Mouse (Mus musculus) intestine, embryonic 15.5 days (tissue): Measurements from ENCODE around the gene Nav2. TPM values are rescaled to one million over a fixed set of nuclear protein-coding genes. Genes with fewer than 3 reads are reported as not detected.

Experiments
- ATAC-seq: fragments of 200-750 bp; cut with Nextera tagmentation; 2 replicates; pipeline ENCODE4 v1.8.0; 2017; ENCODE audit warnings: moderate TSS enrichment, moderate library complexity
- H3K27ac ChIP-seq: fragments of 300-500 bp; sonication (generic); 2 replicates; pipeline ENCODE4 v1.5.1; 2015; ENCODE audit warnings: mild to moderate bottlenecking, inconsistent platforms
- H3K27me3 ChIP-seq: fragments of 300-500 bp; sonication (generic); replicated peaks from 2 replicates; pipeline ENCODE4 v1.6.1; 2015; ENCODE audit warnings: inconsistent platforms
- H3K36me3 ChIP-seq: fragments of 300-500 bp; sonication (generic); 2 replicates; pipeline ENCODE4 v1.6.1; 2015; ENCODE audit warnings: inconsistent platforms
- H3K4me1 ChIP-seq: fragments of 300-500 bp; sonication (generic); replicated peaks from 2 replicates; pipeline ENCODE4 v1.6.1; 2015; ENCODE audit warnings: inconsistent platforms
- H3K4me2 ChIP-seq: fragments of 300-500 bp; sonication (generic); replicated peaks from 2 replicates; pipeline ENCODE4 v1.6.1; 2015; ENCODE audit warnings: mild to moderate bottlenecking, inconsistent platforms
- H3K4me3 ChIP-seq: fragments of 300-500 bp; sonication (generic); replicated peaks from 2 replicates; pipeline ENCODE4 v1.5.1; 2015; ENCODE audit warnings: inconsistent platforms
- H3K9ac ChIP-seq: fragments of 300-500 bp; sonication (generic); 2 replicates; pipeline ENCODE4 v1.6.1; 2015; ENCODE audit warnings: inconsistent platforms
- H3K9me3 ChIP-seq: fragments of 300-500 bp; sonication (generic); 2 replicates; pipeline ENCODE4 v1.6.1; 2016; ENCODE audit warnings: inconsistent platforms
- WGBS: fragments of 180-500 bp; shearing (Covaris S2); methylation state at CpG from one replicate; pipeline ENCODE4 v1.1.7; 2015; 5-methylcytosine and 5-hydroxymethylcytosine counted together
- polyA plus RNA-seq: library from polyadenylated mRNA; unstranded; fragments of >200 nt; fragmentation: Nextera tagmentation; extraction: Ambion mirVana; gene quantifications from 2 replicates; pipeline ENCODE4 v1.2.1, GENCODE M21; 2015

Gene Nav2
- polyA plus RNA-seq, 1 experiment from 2014 or later: 17.7 TPM

DNA sequence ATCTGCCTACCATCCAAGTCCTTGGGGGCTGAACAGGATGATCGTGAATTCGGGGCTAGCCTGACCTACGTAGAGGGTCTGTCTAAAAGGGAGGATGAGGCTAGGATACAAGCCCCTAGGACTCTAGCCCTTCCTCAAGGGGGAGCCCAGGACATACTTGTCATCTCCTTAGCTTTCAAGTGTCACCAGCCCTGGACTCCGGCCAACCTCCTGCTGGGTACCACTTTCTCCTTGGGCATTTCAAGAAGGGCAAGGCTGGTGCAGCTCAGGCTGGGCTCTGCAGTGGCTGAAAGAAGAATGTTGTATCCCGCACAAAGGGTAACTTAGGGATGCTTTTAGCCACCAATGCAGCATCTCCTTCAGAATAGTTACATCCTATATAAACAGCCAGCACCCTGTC, 592.4 kb downstream of the Nav2 start:
- Histone ChIP-seq H3K4me1 (peaks cover 41% of the 10 kb centered on the region), H3K9ac (no peak overlapping the region), H3K27me3 (no peaks in the 10 kb centered on the region), H3K4me3 (no peak overlapping the region), H3K36me3 (no peaks in the 10 kb centered on the region), H3K27ac (no peak overlapping the region), H3K9me3 (no peaks in the 10 kb centered on the region), H3K4me2 (no peak overlapping the region)
- ATAC-seq: no peak
- WGBS: 95% methylated on average over 5 of the region's 5 CpGs

DNA sequence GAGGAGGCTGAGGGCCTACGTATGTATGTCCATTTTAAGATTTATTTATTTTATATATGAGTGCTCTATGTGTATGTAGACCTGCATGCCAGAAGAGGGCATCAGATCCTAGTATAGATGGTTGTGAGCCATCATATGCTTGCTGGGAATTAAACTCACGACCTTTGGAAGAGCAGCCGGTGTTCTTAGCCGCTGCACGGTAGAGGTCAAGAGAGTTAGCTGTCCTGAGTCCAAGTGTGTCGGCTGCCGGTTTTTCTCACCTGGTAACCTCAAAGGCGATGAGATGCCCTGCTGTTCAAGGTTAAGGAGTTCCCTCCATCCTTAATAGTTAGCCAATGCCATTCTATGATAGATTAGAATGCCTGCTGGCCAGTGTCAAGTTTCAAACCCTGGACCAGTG, 594.9 kb downstream of the Nav2 start:
- no peak overlapping the region for H3K4me3 ChIP-seq
- no peaks in the 10 kb centered on the region for H3K9me3 ChIP-seq
- H3K27ac ChIP-seq: no peak overlapping the region
- no peaks in the 10 kb centered on the region for H3K36me3 ChIP-seq
- H3K9ac ChIP-seq: no peak overlapping the region
- ATAC-seq: no peak
- H3K4me1 ChIP-seq: peaks cover 32% of the 10 kb centered on the region
- 50% methylated on average over 8 of the region's 8 CpGs for whole genome bisulfite sequencing
- H3K27me3 ChIP-seq: no peaks in the 10 kb centered on the region
- no peak overlapping the region for H3K4me2 ChIP-seq

DNA sequence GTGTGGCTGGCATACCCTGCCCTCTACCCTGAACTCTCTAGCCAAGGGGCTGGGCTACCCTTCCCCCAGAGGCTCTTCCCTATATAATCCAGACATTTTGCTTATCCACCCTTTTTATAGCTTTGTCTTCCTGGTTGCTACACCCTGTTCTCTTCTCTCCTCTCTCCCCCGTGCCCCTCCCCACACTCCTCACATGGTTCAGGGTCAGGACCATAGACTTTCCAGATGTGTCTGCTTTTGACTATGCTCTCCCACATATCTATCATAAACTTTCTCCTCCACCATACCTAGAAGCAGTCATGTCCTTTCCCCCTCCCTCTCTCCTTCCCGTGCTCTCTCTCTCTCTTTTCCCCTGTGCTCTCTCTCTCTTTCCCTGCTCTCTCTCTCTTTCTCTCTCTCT, 595.4 kb downstream of the Nav2 start:
- 22% methylated on average over 2 of the region's 2 CpGs for WGBS
- Histone ChIP-seq H3K4me1 (peaks cover 32% of the 10 kb centered on the region), H3K9ac (no peak overlapping the region), H3K27ac (no peak overlapping the region), H3K9me3 (no peaks in the 10 kb centered on the region), H3K4me2 (no peak overlapping the region), H3K36me3 (no peaks in the 10 kb centered on the region), H3K27me3 (no peaks in the 10 kb centered on the region), H3K4me3 (no peak overlapping the region)
- ATAC-seq: peak; percentile 27

GRCm38 (mm10) chr7:49504297-49504696, 595.8 kb downstream of the Nav2 start:
- H3K27me3 ChIP-seq: no peaks in the 10 kb centered on the region
- no peak overlapping the region for H3K4me3 ChIP-seq
- H3K27ac ChIP-seq: no peak overlapping the region
- no peak overlapping the region for H3K4me2 ChIP-seq
- H3K4me1 ChIP-seq: peaks cover 32% of the 10 kb centered on the region
- no peak overlapping the region for H3K9ac ChIP-seq
- 8% methylated on average over 3 of the region's 3 CpGs for WGBS
- no peaks in the 10 kb centered on the region for H3K9me3 ChIP-seq
- ATAC-seq: no peak
- no peaks in the 10 kb centered on the region for H3K36me3 ChIP-seq

DNA sequence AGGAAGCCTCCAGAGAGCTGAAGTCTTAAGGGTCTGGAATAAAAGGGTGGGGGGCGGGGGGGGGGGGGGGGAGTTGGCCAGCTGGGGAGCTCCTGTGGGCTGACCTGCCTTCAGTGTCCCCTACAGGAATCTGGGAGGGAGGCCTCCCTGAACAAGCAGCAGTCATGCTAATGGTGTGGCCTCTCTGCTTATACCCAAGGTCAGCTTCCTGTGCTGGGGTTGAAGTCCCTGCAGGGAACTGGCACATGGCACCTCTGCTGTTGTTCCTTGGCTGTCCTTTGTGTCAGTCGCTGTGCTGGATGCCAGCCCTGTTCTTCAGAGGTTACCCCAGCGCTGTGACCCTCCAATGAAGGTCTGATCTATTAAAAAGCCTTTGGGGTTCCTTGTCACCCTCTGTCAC, 596.5 kb downstream of the Nav2 start:
- Histone ChIP-seq H3K4me3 (no peak overlapping the region), H3K9me3 (no peaks in the 10 kb centered on the region), H3K27ac (0 out of 2 replicates have a peak overlapping the region, but pooled peaks have one; percentile 22), H3K36me3 (no peaks in the 10 kb centered on the region), H3K27me3 (no peaks in the 10 kb centered on the region), H3K4me1 (peaks cover 33% of the 10 kb centered on the region), H3K4me2 (no peak overlapping the region), H3K9ac (no peak overlapping the region)
- WGBS: 49% methylated on average over 2 of the region's 3 CpGs
- peak; percentile 49 for ATAC-seq

DNA sequence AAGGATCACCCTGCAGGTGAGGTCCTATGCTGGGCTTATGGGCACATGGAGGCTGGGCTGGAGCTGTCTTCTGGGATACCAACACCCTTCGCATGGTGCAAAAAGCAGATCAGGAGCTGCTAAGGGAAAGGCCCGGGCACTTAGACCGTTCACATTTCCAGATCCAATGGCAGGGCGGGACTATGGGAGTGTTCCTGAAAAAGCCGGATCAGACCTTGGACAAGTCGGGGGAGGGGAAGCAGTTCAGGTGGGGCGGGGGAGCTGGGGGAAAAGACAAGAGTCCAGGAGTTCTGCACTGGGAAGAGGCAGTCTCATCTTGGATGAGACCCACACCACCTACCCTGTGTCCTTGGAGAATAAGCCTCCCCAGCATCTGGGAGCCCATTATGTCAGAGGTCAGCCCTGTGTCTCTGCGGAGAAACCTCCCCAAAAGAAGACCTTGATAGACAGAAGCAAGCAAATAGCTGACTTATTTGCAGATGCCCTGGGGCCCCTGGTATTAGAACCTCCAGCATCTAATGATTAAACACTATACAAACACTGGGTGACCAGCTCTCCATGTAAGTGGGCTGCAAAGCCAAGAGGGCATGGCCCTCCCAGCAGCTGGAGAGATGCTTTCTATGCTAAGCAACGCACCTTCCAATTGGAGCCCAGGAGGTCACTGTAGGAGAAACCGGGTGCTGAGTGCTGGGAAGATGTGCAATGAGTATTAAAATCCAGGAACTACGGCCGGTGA, 597.7 kb downstream of the Nav2 start:
- Histone ChIP-seq H3K9me3 (no peaks in the 10 kb centered on the region), H3K36me3 (no peaks in the 10 kb centered on the region), H3K4me3 (no peak overlapping the region), H3K27me3 (no peaks in the 10 kb centered on the region), H3K4me1 (peaks cover 35% of the 10 kb centered on the region), H3K27ac (no peak overlapping the region), H3K9ac (0 out of 2 replicates have a peak overlapping the region, but pooled peaks have one; percentile 17), H3K4me2 (0 out of 2 replicates have a peak overlapping the region, but pooled peaks have one; percentile 23)
- ATAC-seq: peak; percentile 71
- WGBS: 61% methylated on average over 12 of the region's 12 CpGs

DNA sequence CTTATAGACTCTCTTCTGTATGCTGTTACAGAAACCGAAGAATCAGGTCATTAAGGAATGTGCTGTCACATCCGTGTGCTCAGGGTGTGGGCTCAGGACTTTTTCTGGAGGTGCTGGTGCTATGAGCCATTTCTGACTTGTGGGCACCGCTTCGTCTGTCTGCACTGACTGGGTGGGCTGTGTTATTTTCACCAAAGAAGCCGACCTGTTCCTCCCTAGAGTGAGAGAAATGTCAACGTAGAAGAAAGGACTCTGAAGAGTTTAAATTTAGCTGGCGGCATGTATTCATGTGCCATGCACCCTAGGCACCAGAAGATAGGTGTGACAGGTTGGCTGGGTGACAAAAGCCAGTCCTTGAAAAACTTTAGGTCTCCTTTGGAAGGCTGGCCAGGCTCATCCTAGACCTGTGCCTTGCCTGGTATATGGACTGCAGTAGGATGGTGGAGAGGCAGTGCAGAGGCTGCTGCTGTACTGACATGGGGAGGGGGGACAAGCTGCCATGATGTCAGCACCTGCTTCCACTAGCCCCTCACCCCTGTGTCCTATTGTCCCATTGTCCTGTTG, 599.5 kb downstream of the Nav2 start:
- no peak overlapping the region for H3K4me2 ChIP-seq
- no peaks in the 10 kb centered on the region for H3K36me3 ChIP-seq
- no peaks in the 10 kb centered on the region for H3K27me3 ChIP-seq
- no peak overlapping the region for H3K4me3 ChIP-seq
- H3K9ac ChIP-seq: no peak overlapping the region
- H3K27ac ChIP-seq: no peak overlapping the region
- peaks cover 35% of the 10 kb centered on the region for H3K4me1 ChIP-seq
- ATAC-seq: no peak
- H3K9me3 ChIP-seq: no peaks in the 10 kb centered on the region
- 77% methylated on average over 7 of the region's 7 CpGs for WGBS

DNA sequence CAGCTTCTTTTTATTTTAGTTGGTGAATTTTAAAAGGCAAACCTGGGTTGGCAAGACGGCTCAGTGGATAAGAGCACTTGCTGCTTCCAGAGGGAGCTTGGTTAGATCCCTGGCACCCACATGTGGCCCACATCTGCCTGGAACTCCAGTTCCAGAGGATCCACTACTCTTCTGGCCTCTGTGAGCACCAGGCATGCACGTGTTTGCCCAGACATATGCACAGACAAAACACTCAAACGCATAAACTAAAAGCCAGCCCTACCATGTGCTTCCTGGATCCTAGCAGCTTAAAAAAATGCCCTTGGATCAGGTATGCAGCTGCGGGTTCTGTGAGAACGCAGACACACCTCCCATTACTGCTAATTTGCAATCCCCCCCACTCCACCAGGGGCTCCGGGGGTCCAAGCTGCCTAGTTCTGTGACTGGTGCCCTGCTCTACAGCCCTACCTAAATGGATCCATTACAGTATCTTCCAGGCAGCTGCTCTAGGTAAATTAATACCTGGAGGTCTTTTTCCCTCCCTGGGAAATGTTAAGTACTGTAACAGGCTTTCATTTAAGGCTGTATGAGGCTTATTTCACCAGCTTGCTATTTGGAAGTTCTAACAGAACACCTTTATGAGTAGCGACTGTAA, 603.4 kb downstream of the Nav2 start:
- no peak overlapping the region for H3K4me2 ChIP-seq
- WGBS: 42% methylated on average over 7 of the region's 7 CpGs

DNA sequence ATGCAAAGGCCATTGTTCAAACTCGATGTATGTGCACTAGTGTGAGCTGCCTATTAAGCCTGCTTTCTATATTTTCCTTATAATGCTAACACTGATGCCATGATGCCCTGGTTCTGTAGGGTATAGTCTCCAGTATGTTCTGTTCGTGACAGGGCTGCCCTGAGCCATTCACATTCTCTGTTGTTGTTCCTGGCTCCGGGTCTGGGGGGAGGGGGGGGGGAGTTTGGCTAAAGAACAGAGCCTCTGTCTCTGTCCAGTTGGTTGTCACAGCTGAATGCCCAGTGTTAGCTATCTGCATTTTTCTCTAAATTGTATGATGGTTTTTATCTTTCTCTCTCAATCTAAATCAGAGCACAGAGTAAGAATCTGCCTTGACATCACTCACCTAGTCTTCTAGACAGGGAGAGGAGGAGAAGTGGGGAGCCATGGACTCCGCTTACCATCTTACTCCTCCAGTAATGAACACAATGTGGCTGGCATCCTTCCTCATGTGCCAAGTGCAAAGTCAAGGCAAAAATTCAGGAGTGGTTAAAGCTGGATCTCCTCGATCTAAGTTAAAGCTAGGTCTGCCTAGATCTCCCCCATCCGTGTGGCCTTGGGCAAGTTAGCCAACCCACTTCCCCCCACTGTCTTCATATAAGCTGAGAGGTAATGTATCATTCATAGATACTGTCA, 605.4 kb downstream of the Nav2 start:
- no peak for ATAC-seq
- 86% methylated on average over 6 of the region's 6 CpGs for WGBS
- H3K4me3 ChIP-seq: no peak overlapping the region
- no peak overlapping the region for H3K4me2 ChIP-seq
- no peaks in the 10 kb centered on the region for H3K9me3 ChIP-seq
- peaks cover 2% of the 10 kb centered on the region; the same call in 1 of the 2 replicates for H3K4me1 ChIP-seq
- no peaks in the 10 kb centered on the region for H3K36me3 ChIP-seq
- no peaks in the 10 kb centered on the region for H3K27me3 ChIP-seq
- H3K9ac ChIP-seq: no peak overlapping the region
- H3K27ac ChIP-seq: no peak overlapping the region

More for the DNA sequence above, 603.4 kb downstream of the Nav2 start:
- Histone ChIP-seq H3K4me1 (peaks cover 5% of the 10 kb centered on the region; the same call in 1 of the 2 replicates), H3K27me3 (no peaks in the 10 kb centered on the region), H3K9ac (no peak overlapping the region), H3K4me3 (no peak overlapping the region), H3K9me3 (no peaks in the 10 kb centered on the region), H3K36me3 (no peaks in the 10 kb centered on the region), H3K27ac (no peak overlapping the region)
- no peak for ATAC-seq

GRCm38 (mm10) chr7:49515012-49515411, 606.5 kb downstream of the Nav2 start:
- Histone ChIP-seq H3K4me3 (no peak overlapping the region), H3K27ac (no peak overlapping the region), H3K4me2 (no peak overlapping the region), H3K4me1 (peaks cover 2% of the 10 kb centered on the region), H3K9me3 (no peaks in the 10 kb centered on the region), H3K36me3 (no peaks in the 10 kb centered on the region), H3K27me3 (no peaks in the 10 kb centered on the region), H3K9ac (no peak overlapping the region)
- no peak for ATAC-seq
- WGBS: 76% methylated on average over 2 of the region's 2 CpGs

- H3K4me3 ChIP-seq: no peak overlapping the region
- peak; percentile 79 for ATAC-seq
- H3K9ac ChIP-seq: no peak overlapping the region
- H3K9me3 ChIP-seq: no peaks in the 10 kb centered on the region
- peak overlapping the region; percentile 59 for H3K27ac ChIP-seq
- no peaks in the 10 kb centered on the region for H3K36me3 ChIP-seq
- 0 out of 2 replicates have a peak overlapping the region, but pooled peaks have one; percentile 18 for H3K4me2 ChIP-seq
- H3K4me1 ChIP-seq: peaks cover 41% of the 10 kb centered on the region
- WGBS: 59% methylated on average over 2 of the region's 2 CpGs
- no peaks in the 10 kb centered on the region for H3K27me3 ChIP-seq
These were observed 612.0 kb downstream of the Nav2 start for GRCm38 (mm10) chr7:49520504-49520903.

GRCm38 (mm10) chr7:49521349-49521748, 612.8 kb downstream of the Nav2 start:
- peak; percentile 13; the same call in 1 of the 2 replicates for ATAC-seq
- no peaks in the 10 kb centered on the region for H3K9me3 ChIP-seq
- peak overlapping the region; percentile 60 for H3K4me2 ChIP-seq
- no peak overlapping the region for H3K9ac ChIP-seq
- H3K4me3 ChIP-seq: no peak overlapping the region
- 26% methylated on average over 4 of the region's 4 CpGs for WGBS
- no peaks in the 10 kb centered on the region for H3K27me3 ChIP-seq
- H3K36me3 ChIP-seq: no peaks in the 10 kb centered on the region
- peaks cover 41% of the 10 kb centered on the region for H3K4me1 ChIP-seq
- H3K27ac ChIP-seq: no peak overlapping the region
